Mouse (Mus musculus) c-Kit-positive CD71-negative TER-119-negative erythroid progenitor cells, embryonic 14.5 days (primary cell): Measurements from ENCODE around the gene Dusp15.

Source experiments
- DNase-seq: peaks from one replicate; pipeline ENCODE4 v3.0.0-alpha.2; 2013; ENCODE audit warnings: low read depth

Dusp15 gene

DNA sequence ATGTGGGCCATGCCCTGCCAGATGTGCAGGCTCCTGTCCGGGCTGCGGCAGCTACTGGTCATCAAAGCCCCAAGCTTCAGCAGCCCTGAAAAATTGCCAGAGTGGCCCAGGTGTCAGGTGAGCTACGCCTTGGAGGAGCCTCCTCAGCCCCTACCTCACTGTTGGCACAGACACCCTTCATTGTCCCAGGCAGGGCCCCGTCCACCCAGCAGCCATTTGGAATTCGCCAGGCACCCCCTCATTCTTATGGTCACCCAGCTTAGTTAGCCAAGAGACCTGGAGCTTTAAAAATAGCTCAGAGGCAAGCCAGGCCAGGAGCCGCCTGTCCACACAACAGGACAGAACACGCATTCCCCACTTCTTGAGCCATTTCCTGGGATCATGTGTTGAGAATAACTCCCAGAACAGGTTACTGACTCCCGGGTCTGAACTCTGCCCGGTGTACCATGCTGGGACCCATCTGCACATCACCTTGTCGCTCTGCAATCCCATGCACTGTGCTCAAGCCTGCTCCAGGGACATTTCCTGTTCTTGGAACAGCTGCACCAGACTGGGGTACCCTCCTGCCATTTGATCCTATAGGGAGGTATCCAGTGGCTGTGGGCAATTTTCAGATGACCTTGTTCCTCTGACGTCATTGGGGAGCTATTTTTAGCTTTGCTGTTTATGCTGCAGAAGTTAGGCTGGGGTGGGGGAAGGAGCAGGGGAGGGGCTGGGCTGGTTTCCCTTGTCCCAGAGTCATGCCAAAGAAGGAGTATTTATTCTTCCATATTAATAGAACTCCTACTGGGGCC, 46.3 kb downstream of the Dusp15 start:
- no peak for DNase-seq

DNA sequence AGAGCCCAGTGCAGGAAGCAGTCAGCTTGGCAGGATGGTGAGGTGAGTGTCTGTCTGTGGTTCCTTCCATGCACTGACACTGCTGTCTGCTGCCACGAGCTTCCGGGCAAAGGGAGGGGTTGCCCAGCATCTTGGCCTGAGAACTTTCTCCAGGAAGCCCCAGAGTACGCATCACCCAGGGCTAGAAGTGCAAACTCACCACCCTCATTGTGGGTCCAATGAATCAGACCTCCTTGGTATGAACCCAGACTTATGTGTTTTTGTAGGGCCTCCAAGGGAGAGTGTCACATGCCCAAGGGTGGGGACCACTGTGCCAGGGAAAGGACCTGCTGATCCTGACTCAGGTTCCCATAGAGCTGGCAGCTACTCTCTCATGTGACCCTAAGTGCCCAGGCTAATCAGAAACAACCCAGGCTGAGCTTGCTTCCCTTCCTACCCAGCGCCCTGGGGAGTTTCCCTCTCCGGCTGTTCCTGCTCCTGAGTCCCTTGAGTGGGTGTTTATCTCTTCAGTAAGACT, 47.3 kb downstream of the Dusp15 start:
- no peak for DNase-seq

DNA sequence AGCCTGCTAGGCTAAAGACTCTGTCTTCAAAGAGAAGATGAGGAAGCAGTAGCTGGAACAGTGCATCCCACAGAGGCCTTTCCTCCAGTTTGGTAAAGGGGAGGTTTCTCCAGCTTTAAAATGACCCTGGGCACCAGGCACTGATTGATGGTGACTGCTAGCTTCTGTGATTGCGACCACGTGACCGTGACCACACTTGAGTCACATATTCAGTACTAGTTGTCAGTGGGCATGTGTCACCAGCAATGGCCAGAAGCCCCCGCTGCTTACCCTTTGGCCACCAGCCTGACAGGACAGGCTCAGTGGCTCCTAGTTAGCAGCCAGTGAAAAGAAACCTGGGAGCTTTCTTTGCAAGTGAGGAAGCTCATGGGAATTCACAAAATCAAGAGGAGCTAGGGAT, 47.9 kb downstream of the Dusp15 start:
- DNase-seq = no peak

DNA sequence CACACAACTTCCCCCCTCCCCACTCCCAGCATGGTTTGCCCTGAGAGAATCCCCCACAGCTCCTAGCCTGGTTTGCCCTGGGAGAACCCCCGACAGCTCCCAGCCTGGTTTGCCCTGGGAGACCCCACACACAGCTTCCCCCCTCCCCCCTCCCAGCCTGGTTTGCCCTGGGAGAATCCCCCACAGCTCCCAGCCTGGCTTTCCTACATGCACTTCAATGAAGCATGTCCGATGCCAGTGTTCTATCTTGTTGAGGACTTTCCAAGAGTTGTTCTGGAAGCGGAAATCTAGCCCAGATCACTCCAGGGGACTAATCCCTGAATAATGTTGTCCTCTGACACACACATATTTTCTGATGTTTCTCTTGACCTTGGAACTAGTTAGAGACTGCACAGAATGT, 48.8 kb downstream of the Dusp15 start:
- no peak for DNase-seq

DNA sequence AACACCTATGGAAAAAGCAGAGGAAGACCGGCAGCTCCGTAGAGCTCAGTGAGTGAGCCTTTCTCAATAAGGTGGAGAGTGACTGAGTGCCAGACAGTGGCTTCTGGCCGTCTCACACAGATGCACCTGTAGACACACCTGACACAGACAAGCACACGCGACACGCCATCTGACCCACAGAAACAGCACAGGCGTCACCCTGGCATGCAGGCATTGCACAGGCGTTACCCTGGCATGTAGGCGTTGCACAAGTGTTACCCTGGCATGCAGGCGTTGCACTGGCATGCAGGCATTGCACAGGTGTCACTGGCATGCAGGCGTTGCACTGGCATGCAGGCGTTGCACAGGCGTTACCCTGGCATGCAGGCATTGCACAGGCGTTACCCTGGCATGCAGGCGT, 50.2 kb downstream of the Dusp15 start:
- DNase-seq = no peak

DNA sequence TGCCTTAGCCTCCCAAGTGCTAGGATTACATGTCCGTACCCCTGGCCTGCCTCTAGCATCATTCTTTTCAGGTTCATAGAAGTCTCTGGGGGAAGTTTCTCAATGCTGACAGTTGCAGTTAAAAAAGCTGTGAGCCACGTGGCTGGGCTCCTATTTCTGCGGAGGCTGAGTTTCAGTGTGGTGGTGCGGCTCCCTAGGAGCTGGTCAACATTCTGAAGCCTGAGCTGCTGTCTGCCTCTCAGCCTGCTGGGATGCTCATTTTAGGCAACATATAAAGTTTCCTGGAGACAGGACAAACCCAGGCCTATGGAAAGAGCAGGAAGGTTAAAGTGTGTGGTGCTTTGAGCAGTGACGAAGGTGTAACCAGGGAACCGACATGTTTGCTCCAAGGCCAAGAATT, 52.5 kb downstream of the Dusp15 start:
- DNase-seq = no peak

DNA sequence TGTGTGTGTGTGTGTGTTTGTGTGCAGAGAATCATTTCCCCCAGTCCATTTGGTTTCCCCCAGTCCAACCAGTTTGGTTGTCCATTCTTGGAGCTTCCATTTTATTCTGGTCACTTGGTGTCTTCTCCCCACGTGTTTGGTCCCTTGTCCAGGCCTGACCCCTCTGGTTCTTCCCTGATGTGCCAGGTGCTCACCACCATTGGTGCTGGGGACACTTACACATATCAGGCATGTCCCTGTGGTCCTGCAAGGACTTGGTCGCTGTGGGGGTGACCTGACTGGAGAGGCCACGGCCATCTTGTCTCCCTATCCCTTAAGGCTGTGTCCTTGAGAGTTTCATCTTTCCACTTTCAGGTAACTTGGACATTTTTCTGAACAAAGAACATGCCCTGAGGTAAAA, 54.6 kb downstream of the Dusp15 start:
- no peak for DNase-seq

DNA sequence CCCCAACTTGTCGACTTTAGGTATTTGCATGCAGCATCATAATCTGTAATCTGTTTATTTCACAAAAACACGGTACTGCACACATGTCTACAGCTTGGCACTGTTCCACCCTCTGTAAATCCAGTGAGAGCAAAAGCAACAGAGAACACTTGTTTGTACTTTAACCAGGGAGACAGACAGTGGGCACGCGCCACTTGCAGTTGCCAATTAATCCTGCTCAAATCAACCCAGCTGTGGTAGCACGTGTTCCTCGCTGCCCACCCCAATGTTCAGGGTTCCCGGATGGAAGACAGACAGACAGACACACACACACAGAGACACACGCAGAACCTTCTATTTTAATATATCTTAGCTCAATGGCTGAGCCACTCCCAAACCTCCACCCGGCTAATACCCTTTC, 55.7 kb downstream of the Dusp15 start:
- DNase-seq = no peak
